Mouse (Mus musculus) embryo, embryonic 11.5 days (tissue): ENCODE data around the gene Cdh5.
"Not testable (repeated sequence)": the region's sequence is repeated elsewhere in the genome, so short reads cannot be mapped to it uniquely, and the experiment has no call there.

Source experiments
- DNase-seq: peaks from one replicate; pipeline ENCODE4 v3.0.0-alpha.2; 2012; ENCODE audit warnings: low read depth, low spot score

The Cdh5 gene

GRCm38 (mm10) chr8:104090993-104091900, 10.2 kb upstream of the Cdh5 start:
- peak; percentile 38 for DNase-seq

- DNase-seq, result no peak
Measured at GRCm38 (mm10) chr8:104093336-104093735, 8.1 kb upstream of the Cdh5 start.

- no peak for DNase-seq
Measured at GRCm38 (mm10) chr8:104095595-104095994, 5.8 kb upstream of the Cdh5 start.

- DNase-seq, result no peak
Measured at GRCm38 (mm10) chr8:104096644-104097043, 4.8 kb upstream of the Cdh5 start.

- DNase-seq, result no peak
Measured at GRCm38 (mm10) chr8:104098671-104099346, 2.6 kb upstream of the Cdh5 start.

- no peak for DNase-seq
Measured at GRCm38 (mm10) chr8:104099347-104100099, 1.9 kb upstream of the Cdh5 start.

- not testable (repeated sequence) for DNase-seq
Measured at GRCm38 (mm10) chr8:104100724-104101123, 701 bp upstream of the Cdh5 start.

- no peak for DNase-seq
Measured at GRCm38 (mm10) chr8:104103462-104103861, 2.0 kb downstream of the Cdh5 start.

GRCm38 (mm10) chr8:104105768-104106167, 4.3 kb downstream of the Cdh5 start:
- no peak for DNase-seq

- DNase-seq, result no peak
Measured at GRCm38 (mm10) chr8:104106276-104106946, 5.0 kb downstream of the Cdh5 start.

GRCm38 (mm10) chr8:104107111-104107510, 5.7 kb downstream of the Cdh5 start:
- no peak for DNase-seq

- DNase-seq, result no peak
Measured at GRCm38 (mm10) chr8:104108048-104108447, 6.6 kb downstream of the Cdh5 start.

- DNase-seq, result no peak
Measured at GRCm38 (mm10) chr8:104110498-104111134, 9.2 kb downstream of the Cdh5 start.

- no peak for DNase-seq
Measured at GRCm38 (mm10) chr8:104121640-104122416, 20.4 kb downstream of the Cdh5 start.

GRCm38 (mm10) chr8:104123080-104123657, 21.7 kb downstream of the Cdh5 start:
- DNase-seq, result no peak

- DNase-seq, result no peak
Measured at GRCm38 (mm10) chr8:104124534-104124933, 23.1 kb downstream of the Cdh5 start.

GRCm38 (mm10) chr8:104127160-104127883, 25.9 kb downstream of the Cdh5 start:
- no peak for DNase-seq

- DNase-seq, result no peak
Measured at GRCm38 (mm10) chr8:104130916-104131315, 29.5 kb downstream of the Cdh5 start.

GRCm38 (mm10) chr8:104131414-104131975, 30.1 kb downstream of the Cdh5 start:
- no peak for DNase-seq
